Mouse (Mus musculus) forebrain, embryonic 10.5 days (tissue): ENCODE measurements around the gene Gpd2. TPM values are rescaled to one million over a fixed set of nuclear protein-coding genes. Genes with fewer than 3 reads are reported as not detected.

Experiments used
- DNase-seq: peaks from one replicate; pipeline ENCODE4 v3.0.0-alpha.2; 2017; ENCODE audit warnings: low spot score; ENCODE audit errors: extremely low spot score
- H3K27ac ChIP-seq: fragments of 300-500 bp; sonication (generic); 2 replicates; pipeline ENCODE4 v1.5.1; 2016; ENCODE audit warnings: mild to moderate bottlenecking
- H3K27me3 ChIP-seq: fragments of 300-500 bp; sonication (generic); 2 replicates; pipeline ENCODE4 v1.6.1; 2016; ENCODE audit warnings: mild to moderate bottlenecking; ENCODE audit not compliant: poor library complexity, severe bottlenecking
- H3K36me3 ChIP-seq: fragments of 300-500 bp; sonication (generic); replicated peaks from 2 replicates; pipeline ENCODE4 v1.6.1; 2016; ENCODE audit warnings: mild to moderate bottlenecking, moderate library complexity
- H3K4me1 ChIP-seq: fragments of 300-500 bp; sonication (generic); 2 replicates; pipeline ENCODE4 v1.6.1; 2016
- H3K4me3 ChIP-seq: fragments of 300-500 bp; sonication (generic); 2 replicates; pipeline ENCODE4 v1.5.1; 2016; ENCODE audit warnings: mild to moderate bottlenecking, moderate library complexity
- H3K9me3 ChIP-seq: fragments of 300-500 bp; sonication (generic); 2 replicates; pipeline ENCODE4 v1.6.1; 2016; ENCODE audit warnings: mild to moderate bottlenecking, moderate library complexity
- WGBS: fragments of 180-500 bp; shearing (Covaris S2); methylation state at CpG from one replicate; pipeline ENCODE4 v1.1.7; 2016; 5-methylcytosine and 5-hydroxymethylcytosine counted together
- polyA plus RNA-seq: library from polyadenylated mRNA; unstranded; fragments of >200 nt; fragmentation: Nextera tagmentation; extraction: Ambion mirVana; gene quantifications from 2 replicates; pipeline ENCODE4 v1.2.1, GENCODE M21; 2016

Gene Gpd2
- polyA plus RNA-seq, 1 experiment from 2014 or later: 37.5 TPM

DNA sequence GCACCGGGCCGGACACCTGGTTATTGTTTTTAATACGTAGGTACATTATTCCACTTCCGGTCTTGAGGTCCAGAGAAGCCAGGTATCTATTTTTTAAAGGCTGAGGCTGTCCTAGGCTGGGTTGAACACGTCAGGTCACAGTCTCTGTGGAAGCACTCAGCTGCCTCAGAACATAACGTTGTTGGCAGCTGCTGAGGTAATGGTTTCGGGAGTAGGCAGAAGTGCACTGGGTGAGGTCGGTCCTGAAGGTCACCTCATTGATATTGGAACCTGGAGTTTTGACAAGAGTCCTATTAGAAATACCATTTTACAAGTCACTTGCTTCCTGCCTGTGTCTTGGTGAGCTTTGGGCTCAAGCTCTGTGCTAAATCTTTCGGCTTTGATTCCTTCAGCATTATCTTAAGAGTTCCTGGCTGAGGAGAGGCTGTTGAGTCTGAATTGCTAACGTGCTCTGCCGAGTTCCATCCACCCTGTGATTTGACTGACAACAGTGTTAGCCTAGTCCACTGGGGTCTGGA is 17.8 kb downstream of the Gpd2 start:
- 75% methylated on average over 11 of the region's 11 CpGs for WGBS
- Histone ChIP-seq H3K4me1 (peaks cover 26% of the 10 kb centered on the region), H3K36me3 (no peaks in the 10 kb centered on the region), H3K9me3 (no peaks in the 10 kb centered on the region), H3K4me3 (no peak overlapping the region), H3K27me3 (no peaks in the 10 kb centered on the region), H3K27ac (no peak overlapping the region)
- DNase-seq: no peak

DNA sequence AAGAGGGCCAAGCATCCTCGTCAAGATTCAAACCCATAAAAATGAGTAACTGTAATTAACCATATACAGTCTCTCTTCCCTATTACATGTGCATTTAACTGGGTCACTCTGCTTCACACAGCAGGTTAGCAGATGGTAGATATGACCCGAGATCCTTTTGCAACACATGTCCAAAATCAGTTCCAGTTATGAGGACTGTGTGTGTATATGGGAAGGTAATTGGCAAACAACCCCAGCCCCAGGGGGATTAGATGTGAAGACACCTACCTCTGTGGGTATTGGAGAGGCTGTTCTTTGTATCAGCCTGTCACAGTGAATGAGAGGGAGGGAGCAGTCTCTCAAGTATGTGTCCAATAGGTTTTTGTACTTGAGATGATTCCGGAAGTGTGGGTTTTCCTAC is 18.4 kb downstream of the Gpd2 start:
- DNase-seq: no peak
- Histone ChIP-seq H3K4me1 (peaks cover 32% of the 10 kb centered on the region), H3K9me3 (no peaks in the 10 kb centered on the region), H3K27me3 (no peaks in the 10 kb centered on the region), H3K36me3 (no peaks in the 10 kb centered on the region), H3K27ac (no peak overlapping the region), H3K4me3 (no peak overlapping the region)
- 62% methylated on average over 3 of the region's 3 CpGs for WGBS

DNA sequence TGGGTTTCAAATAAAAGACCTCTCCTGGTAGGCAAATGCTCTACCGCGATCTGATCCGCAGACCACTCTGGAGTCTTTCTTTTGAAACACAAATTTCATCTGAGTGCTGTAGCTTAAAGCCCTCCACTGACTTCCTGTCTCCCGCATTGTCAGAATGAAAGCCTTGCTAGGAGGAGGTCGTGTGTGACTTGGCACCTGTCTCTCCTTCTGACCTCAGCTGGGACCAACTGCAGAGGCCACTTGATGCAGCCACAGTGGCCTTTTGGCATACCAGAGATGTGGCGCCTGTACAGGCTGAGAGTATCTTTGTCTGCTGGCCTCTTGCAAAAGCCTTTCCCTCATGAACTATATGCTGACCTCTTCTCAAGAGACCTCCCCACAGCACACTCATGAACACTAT is 19.0 kb downstream of the Gpd2 start:
- Histone ChIP-seq H3K27ac (0 out of 2 replicates have a peak overlapping the region, but pooled peaks have one; percentile 35), H3K4me1 (peaks cover 36% of the 10 kb centered on the region), H3K4me3 (no peak overlapping the region), H3K36me3 (no peaks in the 10 kb centered on the region), H3K9me3 (no peaks in the 10 kb centered on the region), H3K27me3 (no peaks in the 10 kb centered on the region)
- WGBS: 16% methylated on average over 6 of the region's 6 CpGs
- DNase-seq: no peak

DNA sequence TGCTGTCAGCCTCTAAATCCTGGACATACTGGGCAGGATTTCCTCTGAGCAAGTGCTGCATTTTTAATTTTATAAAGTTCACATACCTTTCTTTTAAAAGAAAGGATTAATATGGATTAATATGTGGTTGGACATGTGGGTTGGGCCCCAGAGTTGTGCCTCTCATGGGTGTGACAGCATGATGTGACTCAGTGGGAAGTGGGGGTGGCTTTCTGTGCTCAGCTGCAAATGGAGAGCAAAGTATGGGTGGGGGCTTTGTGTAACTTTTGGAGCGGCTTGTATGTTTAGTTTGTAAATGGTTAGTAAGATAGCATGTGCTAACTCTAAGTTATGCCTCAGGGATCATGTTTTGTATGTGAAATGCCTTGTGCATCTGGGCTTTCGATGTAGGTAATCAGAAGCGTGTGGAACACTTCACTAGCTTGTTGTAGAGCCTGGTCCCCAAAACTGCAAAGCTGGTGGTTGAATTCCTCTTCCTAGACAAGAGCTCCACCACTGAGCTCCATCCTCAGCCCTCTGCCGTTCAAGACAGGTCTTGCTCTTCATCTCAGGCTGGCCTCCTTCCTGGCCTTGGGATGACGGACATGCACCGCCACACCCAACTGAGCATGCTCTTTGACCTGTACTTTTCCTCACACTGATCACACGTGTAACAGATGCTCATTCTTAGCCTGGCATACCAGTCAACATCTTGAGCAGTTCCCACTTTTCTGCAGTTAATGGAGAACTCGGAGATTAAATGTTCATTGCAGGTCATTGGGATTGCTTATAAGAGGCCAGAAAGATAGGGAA is 24.0 kb downstream of the Gpd2 start:
- 93% methylated on average over 8 of the region's 8 CpGs for WGBS
- H3K27me3 ChIP-seq: no peaks in the 10 kb centered on the region
- H3K9me3 ChIP-seq: no peaks in the 10 kb centered on the region

DNA sequence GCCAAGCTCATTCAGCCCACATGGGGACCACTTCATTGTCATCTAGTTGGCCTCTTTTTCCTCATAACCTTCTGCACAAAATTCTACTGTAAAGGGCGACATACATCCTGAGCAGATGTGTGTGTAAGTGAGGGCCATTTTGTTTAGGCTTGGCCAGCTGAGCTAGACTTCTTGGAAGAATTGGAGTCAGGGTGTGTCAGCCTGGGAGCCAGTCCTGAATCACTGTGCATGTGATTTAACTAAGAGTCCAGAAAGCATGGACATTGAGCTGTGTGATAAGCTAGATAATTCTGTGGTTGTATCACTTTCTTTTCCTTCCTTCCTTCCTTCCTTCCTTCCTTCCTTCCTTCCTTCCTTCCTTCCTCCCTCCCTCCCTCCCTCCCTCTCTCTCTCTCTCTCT is 26.0 kb downstream of the Gpd2 start:
- Histone ChIP-seq H3K36me3 (no peaks in the 10 kb centered on the region), H3K27me3 (no peaks in the 10 kb centered on the region), H3K4me1 (peaks cover 37% of the 10 kb centered on the region), H3K27ac (no peak overlapping the region), H3K4me3 (no peak overlapping the region), H3K9me3 (no peaks in the 10 kb centered on the region)
- no peak for DNase-seq
- WGBS: 83% methylated on average over 1 of the region's 1 CpGs

More for the DNA sequence above, 24.0 kb downstream of the Gpd2 start:
- Histone ChIP-seq H3K4me1 (peaks cover 22% of the 10 kb centered on the region), H3K27ac (no peak overlapping the region), H3K36me3 (no peaks in the 10 kb centered on the region), H3K4me3 (no peak overlapping the region)
- no peak for DNase-seq

DNA sequence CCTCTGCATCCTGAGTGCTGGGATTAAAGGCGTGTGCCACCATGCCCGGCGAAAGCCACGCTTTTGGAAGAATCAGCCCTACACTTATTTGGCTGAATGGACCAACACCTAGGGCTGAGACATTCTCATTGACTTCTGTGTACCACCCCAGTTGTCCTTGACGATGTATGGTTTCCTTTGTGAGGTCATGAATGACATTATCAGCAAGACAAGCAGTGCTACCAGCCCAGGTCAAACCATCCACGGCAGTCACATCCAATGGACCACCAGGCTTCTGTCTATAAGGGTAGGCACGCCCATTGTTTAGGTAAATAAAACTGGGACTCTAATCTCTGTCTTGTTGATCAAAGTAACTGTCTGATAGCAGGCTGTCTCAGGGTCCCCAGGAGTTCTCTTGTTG is 27.5 kb downstream of the Gpd2 start:
- H3K27me3 ChIP-seq: peaks cover 5% of the 10 kb centered on the region; the same call in 1 of the 2 replicates
- H3K27ac ChIP-seq: no peak overlapping the region
- DNase-seq: no peak
- H3K9me3 ChIP-seq: no peaks in the 10 kb centered on the region
- no peaks in the 10 kb centered on the region for H3K36me3 ChIP-seq
- 91% methylated on average over 7 of the region's 7 CpGs for WGBS
- peaks cover 47% of the 10 kb centered on the region for H3K4me1 ChIP-seq
- H3K4me3 ChIP-seq: no peak overlapping the region

DNA sequence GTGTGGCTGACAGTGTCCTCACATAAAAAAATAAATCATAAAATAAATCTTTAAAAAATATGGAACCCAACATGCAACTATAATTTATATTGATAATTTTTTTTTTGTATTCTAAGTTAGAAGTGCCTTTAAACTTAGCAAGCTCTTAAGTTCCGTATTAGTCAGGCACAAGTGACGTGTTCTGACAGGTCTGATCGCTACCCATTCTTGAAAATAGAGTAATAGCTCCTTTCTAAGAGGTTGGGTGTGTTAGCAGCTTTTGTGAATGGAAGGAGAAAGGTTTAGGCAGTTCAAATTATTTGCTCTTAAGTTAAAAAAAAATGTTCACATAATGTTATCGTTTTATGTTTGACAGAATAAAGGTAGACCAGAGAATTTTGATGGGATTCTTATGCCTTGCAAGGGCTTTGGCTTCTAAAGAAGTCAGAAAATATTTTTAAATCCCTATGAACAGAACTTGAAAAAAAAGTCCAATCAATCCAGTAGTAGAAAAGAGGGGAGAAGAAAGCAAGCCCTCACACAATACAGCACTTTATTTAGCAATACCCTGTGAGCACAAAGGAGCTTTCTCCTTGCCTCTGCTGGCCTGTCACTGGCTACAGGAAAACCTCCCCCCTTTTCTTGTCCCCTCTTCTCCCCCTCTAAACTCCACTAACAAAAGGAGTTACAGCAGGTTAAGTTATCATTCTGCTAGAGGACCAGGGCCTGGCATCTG is 29.4 kb downstream of the Gpd2 start:
- H3K27ac ChIP-seq: peak overlapping the region; percentile 83
- DNase-seq: no peak
- peaks cover 37% of the 10 kb centered on the region for H3K4me1 ChIP-seq
- peaks cover 3% of the 10 kb centered on the region; the same call in 1 of the 2 replicates for H3K9me3 ChIP-seq
- 29% methylated on average over 4 of the region's 4 CpGs for WGBS
- peaks cover 5% of the 10 kb centered on the region; the same call in 1 of the 2 replicates for H3K27me3 ChIP-seq
- H3K4me3 ChIP-seq: peak overlapping the region; percentile 26
- H3K36me3 ChIP-seq: peaks cover 6% of the 10 kb centered on the region; the same call in 1 of the 2 replicates

DNA sequence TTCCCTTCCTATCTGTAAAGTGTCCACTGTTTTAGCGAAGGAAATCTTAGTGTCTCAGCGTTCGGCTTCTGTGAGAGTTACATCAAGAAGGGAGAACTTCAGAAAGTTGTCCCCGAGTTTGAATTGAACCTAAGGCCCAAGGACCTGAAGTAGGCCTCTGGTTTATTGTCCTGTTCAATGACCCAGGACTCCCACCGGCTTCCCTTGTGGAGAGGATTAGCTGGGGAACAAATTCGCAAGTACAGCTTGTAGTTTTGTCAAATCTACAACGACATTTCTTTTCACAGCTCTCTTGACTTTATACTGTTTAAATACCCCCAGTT is 29.9 kb downstream of the Gpd2 start:
- WGBS: 9% methylated on average over 7 of the region's 7 CpGs
- Histone ChIP-seq H3K27me3 (peaks cover 5% of the 10 kb centered on the region; the same call in 1 of the 2 replicates), H3K4me1 (peaks cover 38% of the 10 kb centered on the region), H3K9me3 (peaks cover 3% of the 10 kb centered on the region; the same call in 1 of the 2 replicates), H3K36me3 (peaks cover 6% of the 10 kb centered on the region; the same call in 1 of the 2 replicates), H3K4me3 (peak overlapping the region; percentile 26), H3K27ac (peak overlapping the region; percentile 83)
- peak; percentile 62 for DNase-seq

DNA sequence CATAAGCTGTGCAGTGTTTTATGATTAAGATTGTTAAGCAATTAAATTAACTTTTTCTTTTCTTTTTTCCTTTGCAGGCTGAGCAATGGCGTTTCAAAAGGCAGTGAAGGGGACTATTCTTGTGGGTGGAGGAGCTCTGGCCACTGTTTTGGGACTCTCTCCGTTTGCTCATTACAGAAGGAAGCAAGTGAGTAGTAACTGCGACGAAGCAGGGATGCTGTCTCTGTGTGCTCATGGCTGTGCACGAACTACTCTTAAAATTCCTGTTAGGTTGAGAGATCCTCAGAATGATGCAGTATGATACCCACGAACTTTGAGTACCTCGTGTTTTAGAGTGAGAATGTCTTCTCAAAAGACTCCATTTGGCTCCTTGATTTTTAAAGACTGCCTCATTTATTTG is 30.5 kb downstream of the Gpd2 start:
- WGBS: 24% methylated on average over 7 of the region's 7 CpGs
- Histone ChIP-seq H3K9me3 (peaks cover 3% of the 10 kb centered on the region; the same call in 1 of the 2 replicates), H3K27ac (peak overlapping the region; percentile 83), H3K36me3 (peaks cover 6% of the 10 kb centered on the region; the same call in 1 of the 2 replicates), H3K27me3 (peaks cover 5% of the 10 kb centered on the region; the same call in 1 of the 2 replicates), H3K4me3 (no peak overlapping the region), H3K4me1 (peaks cover 40% of the 10 kb centered on the region)
- no peak for DNase-seq

DNA sequence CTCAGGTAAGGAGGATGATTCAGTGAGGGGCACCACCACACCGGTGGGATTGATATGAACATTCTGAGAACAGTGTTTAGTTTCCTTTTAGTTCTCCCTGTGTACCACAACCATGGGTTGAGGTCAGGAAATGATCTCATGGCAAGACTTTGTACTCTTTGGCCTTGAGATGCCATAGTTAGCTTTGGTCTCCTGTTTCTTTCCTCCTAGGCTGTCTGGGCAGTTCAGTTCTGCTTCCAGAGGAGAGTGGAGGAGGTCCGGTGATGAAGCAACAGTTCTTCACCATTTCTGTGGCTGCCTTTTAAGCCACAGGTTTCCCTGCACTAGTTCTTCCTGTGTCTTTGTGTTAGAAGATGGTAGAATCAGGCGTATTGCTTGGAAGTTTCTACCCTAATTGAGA is 31.4 kb downstream of the Gpd2 start:
- Histone ChIP-seq H3K4me3 (no peak overlapping the region), H3K36me3 (peaks cover 8% of the 10 kb centered on the region; the same call in 1 of the 2 replicates), H3K27me3 (peaks cover 5% of the 10 kb centered on the region; the same call in 1 of the 2 replicates), H3K9me3 (peaks cover 3% of the 10 kb centered on the region; the same call in 1 of the 2 replicates), H3K27ac (peak overlapping the region; percentile 83), H3K4me1 (peaks cover 40% of the 10 kb centered on the region)
- DNase-seq: no peak
- WGBS: 94% methylated on average over 3 of the region's 3 CpGs

DNA sequence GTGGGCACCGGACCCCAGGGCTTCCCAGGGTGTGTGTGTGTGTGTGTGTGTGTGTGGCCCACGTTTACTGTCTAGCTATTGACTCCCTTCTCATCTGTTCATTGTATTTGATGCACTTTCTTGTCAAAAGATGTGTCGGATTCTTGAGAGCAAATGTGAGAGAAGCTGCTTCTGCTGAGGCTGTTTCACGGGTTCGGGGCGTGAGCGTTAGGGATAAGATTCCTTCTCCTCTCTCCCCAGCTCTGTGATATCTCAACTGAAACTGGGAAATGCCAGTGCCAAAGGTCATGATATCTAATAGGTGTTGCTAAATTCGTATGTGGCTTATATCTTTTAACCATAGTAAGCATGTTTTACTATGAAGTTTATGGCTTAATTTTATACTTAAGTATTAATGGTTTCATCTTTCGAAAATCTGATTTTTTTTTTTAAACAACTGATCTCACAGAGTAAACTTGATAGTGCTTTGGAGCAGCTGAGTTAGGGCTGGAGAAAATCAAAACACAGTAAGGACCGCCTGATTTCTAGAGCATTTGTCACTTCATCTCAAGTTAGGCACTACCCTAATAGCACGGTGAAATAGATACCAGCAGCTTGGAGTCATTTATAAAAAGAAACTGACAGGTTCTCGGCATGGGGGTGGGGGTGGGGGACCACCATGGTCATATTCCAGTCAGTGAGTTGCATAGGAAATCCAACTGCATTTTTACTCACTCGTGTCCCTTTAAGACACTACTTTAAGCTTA is 32.4 kb downstream of the Gpd2 start:
- WGBS: 80% methylated on average over 13 of the region's 13 CpGs
- DNase-seq: no peak

DNA sequence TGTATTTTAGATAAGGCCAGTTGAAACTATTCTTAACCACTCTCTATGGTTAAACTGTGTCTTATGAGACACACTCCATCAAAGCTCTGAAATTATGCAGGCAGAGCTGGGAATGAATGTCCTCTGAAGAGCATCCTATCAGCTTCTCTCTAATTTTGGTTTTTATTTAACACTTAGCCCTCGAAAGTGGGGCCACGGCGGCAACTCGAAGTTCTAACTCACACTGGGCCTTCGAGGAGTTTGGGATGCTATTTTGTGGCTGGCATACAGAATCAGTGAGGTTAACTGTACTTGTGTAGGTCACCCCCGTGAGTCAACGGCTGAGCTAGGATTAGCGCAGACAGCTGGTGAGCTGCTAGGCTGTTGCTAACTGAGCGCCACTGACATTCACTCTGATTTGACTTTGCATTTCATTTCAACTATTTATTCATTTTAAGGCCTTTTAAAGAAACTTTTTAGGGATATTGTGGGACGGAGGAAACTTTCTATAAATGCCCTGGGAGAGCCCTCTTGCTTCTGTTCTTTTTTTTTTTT is 42.8 kb downstream of the Gpd2 start:
- H3K4me3 ChIP-seq: no peak overlapping the region
- peaks cover 12% of the 10 kb centered on the region; the same call in 1 of the 2 replicates for H3K9me3 ChIP-seq
- H3K27me3 ChIP-seq: no peaks in the 10 kb centered on the region
- H3K36me3 ChIP-seq: peaks cover 30% of the 10 kb centered on the region
- DNase-seq: no peak
- 85% methylated on average over 10 of the region's 10 CpGs for WGBS
- H3K27ac ChIP-seq: no peak overlapping the region
- peaks cover 21% of the 10 kb centered on the region for H3K4me1 ChIP-seq

More for the DNA sequence above, 32.4 kb downstream of the Gpd2 start:
- Histone ChIP-seq H3K36me3 (peaks cover 8% of the 10 kb centered on the region), H3K4me1 (peaks cover 40% of the 10 kb centered on the region), H3K27ac (0 out of 2 replicates have a peak overlapping the region, but pooled peaks have one; percentile 3), H3K4me3 (no peak overlapping the region), H3K27me3 (peaks cover 5% of the 10 kb centered on the region; the same call in 1 of the 2 replicates), H3K9me3 (peaks cover 3% of the 10 kb centered on the region; the same call in 1 of the 2 replicates)
